Mouse (Mus musculus) T-cell, adult 2 months (primary cell): ENCODE measurements around the gene Sez6.

Source experiments
- DNase-seq: peaks from one replicate; pipeline ENCODE4 v3.0.0; 2022; ENCODE audit warnings: low spot score

The Sez6 gene

GRCm38 (mm10) chr11:77906097-77906687 is 24.4 kb upstream of the Sez6 start:
- DNase-seq = no peak

- no peak for DNase-seq
Observed at GRCm38 (mm10) chr11:77906747-77907174, 23.8 kb upstream of the Sez6 start.

GRCm38 (mm10) chr11:77908468-77908867 is 22.1 kb upstream of the Sez6 start:
- no peak for DNase-seq

- DNase-seq = no peak
Observed at GRCm38 (mm10) chr11:77909376-77909775, 21.2 kb upstream of the Sez6 start.

GRCm38 (mm10) chr11:77909776-77910175 is 20.8 kb upstream of the Sez6 start:
- no peak for DNase-seq

- no peak for DNase-seq
Observed at GRCm38 (mm10) chr11:77913505-77913904, 17.1 kb upstream of the Sez6 start.

GRCm38 (mm10) chr11:77914598-77915260 is 15.9 kb upstream of the Sez6 start:
- DNase-seq = no peak

- no peak for DNase-seq
Observed at GRCm38 (mm10) chr11:77916741-77917140, 13.9 kb upstream of the Sez6 start.

GRCm38 (mm10) chr11:77917166-77917565 is 13.4 kb upstream of the Sez6 start:
- DNase-seq = no peak

GRCm38 (mm10) chr11:77923285-77923684 is 7.3 kb upstream of the Sez6 start:
- no peak for DNase-seq

GRCm38 (mm10) chr11:77925836-77926657 is 4.6 kb upstream of the Sez6 start:
- no peak for DNase-seq

- DNase-seq = no peak
Observed at GRCm38 (mm10) chr11:77926666-77927065, 3.9 kb upstream of the Sez6 start.

- no peak for DNase-seq
Observed at GRCm38 (mm10) chr11:77927837-77928236, 2.8 kb upstream of the Sez6 start.

- DNase-seq = no peak
Observed at GRCm38 (mm10) chr11:77931541-77932433, 1.2 kb downstream of the Sez6 start.

GRCm38 (mm10) chr11:77932576-77932975 is 2.0 kb downstream of the Sez6 start:
- DNase-seq = no peak

GRCm38 (mm10) chr11:77934111-77934521 is 3.5 kb downstream of the Sez6 start:
- DNase-seq = no peak

- DNase-seq = no peak
Observed at GRCm38 (mm10) chr11:77934568-77935311, 4.1 kb downstream of the Sez6 start.

- no peak for DNase-seq
Observed at GRCm38 (mm10) chr11:77936846-77937245, 6.2 kb downstream of the Sez6 start.

GRCm38 (mm10) chr11:77937649-77938410 is 7.2 kb downstream of the Sez6 start:
- DNase-seq = no peak

- DNase-seq = no peak
Observed at GRCm38 (mm10) chr11:77942230-77942629, 11.6 kb downstream of the Sez6 start.

GRCm38 (mm10) chr11:77947860-77948259 is 17.3 kb downstream of the Sez6 start:
- DNase-seq = no peak
